Mouse (Mus musculus): ENCODE measurements at regions not wholly inside any gene's neighbourhood (a gene's known extent, or its start where the extent isn't known, plus 50 kb on each side); places are given as distances from the start of the nearest gene placed in this dataset.

DNA sequence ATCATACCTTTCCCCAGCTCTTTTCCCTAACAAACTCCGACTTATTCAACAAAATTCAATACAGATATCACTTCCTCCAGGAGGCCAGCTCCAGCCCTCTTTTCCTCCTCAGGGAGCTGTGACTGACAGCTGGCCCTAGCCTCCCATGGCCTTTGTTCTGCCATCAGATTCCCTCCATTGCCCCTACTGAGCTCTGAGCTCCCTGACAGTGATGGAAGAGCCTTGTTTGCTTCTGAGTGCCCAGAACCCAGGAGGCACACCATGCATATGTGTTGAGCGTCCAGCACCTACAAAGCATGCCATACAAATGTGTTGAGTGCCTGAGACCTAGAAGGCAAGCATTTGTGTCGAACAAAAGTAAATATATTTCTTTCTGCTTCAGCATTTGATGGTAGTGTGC, 110.8 kb downstream of the Rplp1 start:
- TF ChIP-seq POLR2A (IDR thresholded peaks at IDR 0.05; ENCODE audit: borderline replicate concordance, extremely low read depth, insufficient read depth, insufficient read length, poor library complexity, severe bottlenecking), result no peak
- no peak for TF ChIP-seq CTCF (IDR thresholded peaks at IDR 0.05; ENCODE audit: borderline replicate concordance, extremely low read depth, insufficient read depth, insufficient read length)

All from brain, embryonic 14.5 days (tissue).